Mouse (Mus musculus) lung, adult 2 months (tissue): ENCODE data around the gene Gm10197. TPM values are rescaled to one million over a fixed set of nuclear protein-coding genes. Genes with fewer than 3 reads are reported as not detected.
"Not testable (repeated sequence)": the region's sequence is repeated elsewhere in the genome, so short reads cannot be mapped to it uniquely, and the experiment has no call there.

Source experiments
- DNase-seq: peaks from one replicate; pipeline ENCODE4 v3.0.0; 2022
- H3K4me1 ChIP-seq: fragments of 200-500 bp; 2 replicates; pipeline ENCODE4 v1.6.1; 2011; ENCODE audit warnings: low read length; ENCODE audit not compliant: control insufficient read depth, insufficient read depth
- H3K4me3 ChIP-seq: fragments of 200-500 bp; replicated peaks from 2 replicates; pipeline ENCODE3; 2011; ENCODE audit warnings: low read depth, mild to moderate bottlenecking, control low read depth, low read length; ENCODE audit errors: extremely low read depth
- CTCF ChIP-seq: fragments of 200-500 bp; IDR thresholded peaks from 2 replicates; pipeline ENCODE4 v1.5.1; 2011; ENCODE audit warnings: mild to moderate bottlenecking, low read length, control low read depth; ENCODE audit not compliant: insufficient read depth
- POLR2A ChIP-seq: fragments of 200-500 bp; IDR thresholded peaks from 2 replicates; pipeline ENCODE4 v1.6.1; 2011; ENCODE audit warnings: low read depth, mild to moderate bottlenecking, control low read depth, low read length, borderline replicate concordance; ENCODE audit errors: extremely low read depth
- WGBS: fragments of 180-500 bp; shearing (Covaris S2); methylation state at CpG from one replicate; pipeline ENCODE4 v1.1.7; 2018; 5-methylcytosine and 5-hydroxymethylcytosine counted together
- polyA plus RNA-seq: library from polyadenylated mRNA; depleted of rRNA; stranded (reverse); fragments of >200 nt; gene quantifications from 2 replicates; pipeline ENCODE4 v1.2.3, GENCODE M21; 2012

The Gm10197 gene
- polyA plus RNA-seq, 1 experiment: not detected

DNA sequence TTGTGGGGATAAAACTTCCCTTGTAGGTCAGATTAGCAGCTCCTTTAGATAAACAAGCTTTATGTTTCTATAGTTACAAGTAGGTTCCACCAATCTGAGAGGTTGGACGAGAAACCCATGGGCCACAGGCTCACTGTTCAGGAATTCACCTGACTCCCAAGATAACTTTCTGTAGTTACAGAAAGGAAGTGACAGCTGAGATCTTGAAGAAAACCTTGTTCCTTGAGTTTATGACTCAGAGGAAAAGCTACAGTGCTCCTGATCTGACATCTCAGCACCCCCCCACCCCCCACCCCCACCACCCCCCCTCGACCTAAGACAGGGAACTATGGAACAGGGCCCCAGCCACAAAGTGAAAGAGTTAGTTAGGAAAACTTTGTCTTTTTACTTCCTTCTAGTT, 34.2 kb upstream of the Gm10197 start:
- Histone ChIP-seq H3K4me1 (no peaks in the 10 kb centered on the region), H3K4me3 (no peak overlapping the region)
- TF ChIP-seq POLR2A (no peak), CTCF (no peak)
- DNase-seq: no peak
- WGBS: 28% methylated on average over 2 of the region's 2 CpGs

DNA sequence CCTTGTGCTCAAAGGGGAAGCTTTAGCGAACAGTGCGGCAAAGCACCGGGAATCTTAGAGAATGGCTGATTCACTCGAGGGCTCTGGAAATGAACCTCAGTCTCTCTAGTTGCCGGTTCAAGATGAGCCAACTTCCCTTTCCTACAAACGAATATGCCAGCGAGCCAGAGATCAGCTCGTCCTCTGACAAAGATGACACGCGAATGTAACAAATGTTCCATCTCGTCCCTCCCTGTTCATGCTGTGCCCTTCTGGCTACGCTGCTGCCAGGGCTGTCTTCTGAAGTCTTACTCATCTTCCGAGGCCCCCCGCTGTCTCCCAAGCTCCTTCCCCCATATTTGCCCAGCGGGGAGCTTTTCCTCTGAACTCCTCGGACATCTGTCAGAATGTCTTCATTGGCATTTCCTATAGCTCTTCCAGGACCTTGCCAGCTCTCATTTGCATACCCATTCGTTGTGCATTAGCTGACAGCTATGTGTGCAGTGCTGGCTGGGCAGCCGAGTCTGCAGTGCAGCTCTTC, 33.3 kb upstream of the Gm10197 start:
- Histone ChIP-seq H3K4me3 (no peak overlapping the region), H3K4me1 (no peaks in the 10 kb centered on the region)
- DNase-seq: no peak
- WGBS: 73% methylated on average over 18 of the region's 18 CpGs
- no peak for TF ChIP-seq POLR2A
- TF ChIP-seq CTCF: no peak

DNA sequence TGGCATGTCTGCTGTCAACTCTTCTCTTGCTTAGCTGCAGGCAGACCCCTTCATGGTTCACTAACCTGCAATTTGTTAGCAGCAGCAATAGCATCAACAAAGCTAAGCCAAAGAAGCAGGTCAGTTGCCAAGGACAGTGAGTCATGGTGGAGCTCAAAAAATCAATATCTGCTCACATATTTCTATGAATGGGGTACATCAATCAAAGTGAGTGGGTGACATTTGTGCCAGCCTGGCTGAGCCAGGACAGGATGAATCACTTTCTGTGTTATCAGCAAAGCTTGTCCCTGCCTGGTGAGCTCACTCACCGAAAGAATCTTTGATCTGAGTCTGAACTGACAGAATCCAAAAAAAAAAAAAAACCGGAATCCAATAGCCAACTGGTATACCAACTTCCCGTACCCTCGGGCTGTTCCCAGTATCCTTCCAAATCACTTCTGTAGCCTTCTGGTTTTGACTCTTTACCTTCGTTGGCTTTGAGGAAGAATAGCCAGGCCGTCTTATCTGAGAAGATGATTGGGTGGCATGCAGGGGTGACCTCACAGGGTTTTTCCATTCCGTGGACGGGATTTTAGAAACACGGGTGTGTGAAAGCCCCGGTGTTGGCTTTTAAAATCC, 32.8 kb upstream of the Gm10197 start:
- DNase-seq: no peak
- TF ChIP-seq CTCF: no peak
- no peak overlapping the region for H3K4me3 ChIP-seq
- WGBS: 86% methylated on average over 10 of the region's 10 CpGs
- H3K4me1 ChIP-seq: no peaks in the 10 kb centered on the region

DNA sequence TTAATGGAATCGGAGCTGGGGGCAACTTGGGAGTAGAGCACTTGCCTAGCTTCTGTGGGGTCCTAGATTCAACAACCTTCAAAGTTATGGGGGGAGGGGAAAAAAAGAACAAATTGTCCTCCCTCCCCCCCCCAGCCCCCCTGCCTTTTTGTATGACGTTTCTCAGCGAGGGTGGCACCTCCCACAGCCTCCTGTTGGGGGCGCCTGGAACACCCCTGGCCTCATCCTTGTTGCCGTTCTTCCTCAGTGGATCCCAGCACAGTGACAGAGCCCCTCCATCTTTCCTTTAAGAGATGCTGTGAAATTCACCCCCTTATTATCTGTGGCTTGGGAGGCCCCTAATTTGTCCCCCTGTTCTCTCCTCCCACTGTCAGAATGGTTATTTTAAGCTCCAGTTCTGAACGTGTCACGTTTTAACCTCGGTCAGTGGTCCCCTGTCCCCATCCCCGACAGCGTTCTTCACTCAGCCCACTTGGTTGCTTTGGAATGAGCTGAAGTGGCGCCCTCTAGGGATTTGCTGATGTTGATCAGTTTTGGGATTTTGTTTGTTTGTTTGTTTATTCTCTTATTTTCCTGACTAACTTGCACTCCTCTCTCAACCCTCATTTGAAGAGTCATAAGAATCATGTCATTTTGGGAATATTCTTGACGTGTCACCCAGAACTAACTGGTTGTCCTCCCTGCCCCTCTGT, 31.3 kb upstream of the Gm10197 start:
- no peak overlapping the region for H3K4me3 ChIP-seq
- TF ChIP-seq CTCF (no peak), POLR2A (no peak)
- no peaks in the 10 kb centered on the region for H3K4me1 ChIP-seq
- DNase-seq: no peak
- WGBS: 53% methylated on average over 12 of the region's 12 CpGs

DNA sequence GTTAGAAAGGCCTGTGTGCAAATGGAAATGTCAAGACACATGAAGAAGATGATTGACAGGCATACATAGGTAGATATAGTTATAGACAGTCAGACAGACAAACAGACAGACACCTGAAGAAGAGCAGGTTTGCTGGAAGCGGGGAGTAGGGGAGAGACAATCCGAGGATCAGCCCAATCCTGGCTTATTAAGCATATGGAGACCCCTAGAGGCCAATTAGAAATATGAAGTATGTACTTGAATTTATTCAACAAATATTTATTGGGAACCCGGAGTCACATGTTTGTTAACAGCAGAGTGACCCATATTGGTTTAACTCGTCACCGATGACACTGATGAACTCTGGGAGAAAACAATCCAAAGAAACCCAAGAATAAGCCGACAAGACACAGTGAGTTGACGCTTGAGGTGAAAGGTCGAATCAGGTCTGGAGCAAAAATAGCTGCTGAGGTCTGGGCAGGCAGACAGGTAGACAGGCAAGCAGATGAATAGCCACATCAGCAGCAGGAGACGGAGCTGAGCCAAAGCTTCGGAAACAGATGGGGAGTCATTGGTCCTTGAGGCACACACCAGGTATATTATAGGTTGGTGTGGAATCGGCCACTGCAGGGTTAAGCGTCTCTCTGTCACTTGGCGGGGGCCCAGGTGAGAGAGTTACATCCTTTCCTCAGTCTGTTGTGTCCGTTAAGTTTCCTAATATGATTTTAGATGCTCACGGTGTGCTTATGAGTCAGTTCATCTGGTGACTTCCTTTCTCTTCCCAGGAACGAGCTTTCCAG, 29.0 kb upstream of the Gm10197 start:
- TF ChIP-seq CTCF (no peak), POLR2A (no peak)
- DNase-seq: no peak
- H3K4me1 ChIP-seq: no peaks in the 10 kb centered on the region
- H3K4me3 ChIP-seq: no peak overlapping the region
- 69% methylated on average over 16 of the region's 16 CpGs for WGBS

DNA sequence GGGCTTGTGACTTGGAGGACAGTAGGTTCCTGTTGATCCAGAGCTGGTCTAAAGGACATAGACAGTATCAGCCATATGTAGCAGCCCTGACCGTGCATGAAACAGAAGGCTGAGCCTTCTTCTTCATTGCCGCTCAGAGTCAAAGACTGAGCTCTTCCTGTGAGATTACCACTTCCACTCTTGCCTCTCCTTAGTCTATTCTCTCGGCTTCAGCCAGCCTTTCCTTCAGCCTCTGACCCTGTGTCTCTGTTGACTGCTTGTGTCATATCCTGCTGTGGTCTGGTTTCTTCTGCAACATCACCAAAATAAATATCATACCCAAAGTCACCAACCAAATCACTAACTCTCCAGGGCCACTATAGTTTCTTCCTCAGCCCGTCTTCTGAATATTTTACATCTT, 27.6 kb upstream of the Gm10197 start:
- H3K4me1 ChIP-seq: no peaks in the 10 kb centered on the region
- 63% methylated on average over 4 of the region's 4 CpGs for WGBS
- DNase-seq: no peak
- H3K4me3 ChIP-seq: no peak overlapping the region
- TF ChIP-seq CTCF: no peak
- no peak for TF ChIP-seq POLR2A

DNA sequence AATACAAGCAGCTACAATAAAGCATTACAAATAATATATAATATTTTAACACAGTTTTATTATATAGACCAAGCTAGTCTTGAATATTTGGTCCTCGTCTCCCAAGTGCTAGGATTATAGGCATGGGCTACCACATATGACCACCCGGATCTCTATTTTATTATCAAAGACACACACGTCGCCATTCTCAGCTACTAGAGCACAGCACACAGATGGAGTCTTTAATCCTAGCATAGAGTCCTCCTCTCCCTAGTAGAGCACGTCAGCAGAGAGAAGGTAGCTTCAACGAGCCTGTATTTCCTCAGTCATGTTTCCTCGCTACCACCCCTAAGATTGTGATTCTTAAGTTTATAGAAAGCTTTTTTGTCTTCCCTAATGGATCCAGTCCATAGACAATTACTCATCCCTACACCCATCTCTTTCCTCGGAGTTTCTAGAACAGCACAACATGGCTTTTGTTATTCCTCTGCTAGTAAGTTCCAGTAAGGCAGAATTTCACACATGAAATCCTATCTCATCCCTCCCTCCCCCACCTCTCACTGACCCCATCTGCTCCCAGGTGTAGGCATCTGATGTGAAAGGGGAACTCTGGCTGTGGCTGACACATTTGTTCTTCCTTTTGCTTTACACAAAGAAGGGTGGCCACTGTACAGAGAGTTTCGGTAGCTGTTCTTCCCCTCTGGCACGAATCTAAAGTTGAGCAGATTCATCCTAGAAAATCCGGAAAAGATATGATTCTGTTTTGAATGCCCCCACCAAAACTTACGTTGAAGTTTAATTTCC, 26.1 kb upstream of the Gm10197 start:
- Histone ChIP-seq H3K4me1 (no peaks in the 10 kb centered on the region), H3K4me3 (no peak overlapping the region)
- no peak for DNase-seq
- TF ChIP-seq CTCF (no peak), POLR2A (no peak)
- WGBS: 75% methylated on average over 12 of the region's 12 CpGs

DNA sequence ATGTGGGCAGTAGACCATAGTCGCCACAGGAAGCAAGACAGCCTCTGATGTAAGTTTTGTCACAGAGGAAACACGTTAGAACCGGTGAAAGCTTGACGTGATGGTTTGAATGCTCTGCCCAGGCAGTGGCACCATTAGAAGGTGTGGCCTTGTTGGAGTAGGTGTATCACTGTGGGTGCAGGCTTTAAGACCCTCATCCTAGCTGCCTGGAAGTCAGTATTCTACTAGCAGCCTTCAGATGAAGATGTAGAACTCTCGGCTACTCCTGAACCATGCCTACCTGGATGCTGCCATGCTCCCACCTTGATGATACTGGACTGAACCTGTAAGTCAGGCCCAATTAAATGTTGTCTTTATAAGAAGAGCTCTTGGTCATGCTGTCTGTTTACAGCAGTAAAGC, 24.2 kb upstream of the Gm10197 start:
- not testable (repeated sequence) for H3K4me1 ChIP-seq, H3K4me3 ChIP-seq, DNase-seq
- WGBS: 56% methylated on average over 5 of the region's 5 CpGs

DNA sequence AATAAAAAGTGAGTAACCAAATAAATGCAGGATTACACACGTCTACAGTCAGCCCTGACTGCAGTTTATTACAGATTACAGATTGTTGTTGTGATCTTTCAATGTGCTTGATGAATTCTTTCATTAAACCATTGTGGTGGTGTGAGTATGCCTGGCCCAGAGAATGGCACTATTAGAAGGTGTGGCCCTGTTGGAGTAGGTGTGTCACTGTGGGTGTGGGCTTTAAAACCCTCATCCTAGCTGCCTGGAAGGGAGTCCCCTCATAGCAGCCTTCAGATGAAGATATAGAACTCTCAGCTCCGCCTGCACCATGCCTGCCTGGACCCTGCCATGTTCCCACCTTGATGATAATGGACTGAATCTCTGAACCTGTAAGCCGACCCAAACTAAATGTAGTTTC, 23.4 kb upstream of the Gm10197 start:
- 57% methylated on average over 3 of the region's 3 CpGs for WGBS
- DNase-seq, H3K4me3 ChIP-seq, H3K4me1 ChIP-seq: not testable (repeated sequence)
